Mouse (Mus musculus): ENCODE results near the gene Rnf167.

DNA sequence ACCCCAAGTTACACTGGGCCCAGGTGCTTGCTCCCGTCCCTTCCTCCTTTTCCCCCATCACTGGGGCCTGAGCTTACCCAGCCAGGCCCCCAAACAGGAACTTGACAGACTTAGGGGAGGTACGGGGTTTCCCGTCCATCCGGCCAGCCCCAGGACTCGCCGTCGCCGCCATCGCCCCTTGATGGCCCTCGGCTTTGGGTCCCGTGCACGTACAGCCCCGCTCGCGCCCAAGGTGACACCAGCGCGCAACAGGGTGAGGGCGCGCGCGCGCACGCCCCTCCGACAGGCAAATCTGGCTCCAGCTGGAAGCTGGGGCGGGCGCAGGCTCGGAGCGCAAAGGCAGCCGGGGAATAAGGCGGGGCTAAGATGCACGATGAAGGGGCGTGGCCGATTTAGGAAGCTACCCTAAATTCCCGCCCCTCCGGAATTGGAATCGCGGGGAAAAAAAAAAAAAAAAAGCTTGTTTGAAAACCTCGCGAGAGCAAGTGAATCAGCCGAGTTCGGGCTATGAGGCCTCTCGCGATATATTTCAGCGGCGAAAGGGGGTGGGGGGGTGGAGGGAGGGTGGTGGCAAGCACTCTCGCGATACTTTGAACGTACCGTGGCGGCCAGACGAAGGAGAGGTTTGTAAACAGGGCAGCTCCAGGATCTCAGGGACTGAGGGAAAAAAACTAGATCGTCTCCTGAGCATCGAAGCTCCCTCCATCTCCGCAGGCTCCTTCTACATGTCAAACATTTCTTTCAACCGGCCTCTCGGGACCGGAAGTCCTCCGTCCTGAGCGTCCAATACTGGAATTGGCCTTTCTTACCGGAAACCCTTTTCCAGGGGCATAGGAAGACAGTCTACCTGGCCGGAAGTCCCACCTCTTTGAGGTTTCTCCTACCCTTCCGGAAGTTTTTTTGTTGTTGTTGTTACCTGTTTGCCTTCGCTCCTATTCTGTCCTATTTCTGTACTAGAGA, at the start of gene Rnf167, which contains the start of gene Slc25a11:
- TF ChIP-seq CTCF (conservative IDR thresholded peaks at IDR 0.05; ENCODE audit: low read length): no peak
- TF ChIP-seq POU5F1 (IDR thresholded peaks at IDR 0.05; ENCODE audit: borderline replicate concordance, low read length): no peak
